Mouse (Mus musculus) adrenal gland, postnatal 10 days (tissue): ENCODE measurements at regions not wholly inside any gene's neighbourhood (a gene's known extent, or its start where the extent isn't known, plus 50 kb on each side); places are given as distances from the start of the nearest gene placed in this dataset.

Experiments used
- DNase-seq: peaks from one replicate; pipeline ENCODE4 v3.0.0; 2021; ENCODE audit warnings: mixed read lengths

- DNase-seq, result no peak
Observed at GRCm38 (mm10) chr9:15420677-15421076, 63.1 kb upstream of the Cep295 start.

- DNase-seq, result no peak
Observed at GRCm38 (mm10) chr9:15421864-15422263, 64.3 kb upstream of the Cep295 start.

- peak; percentile 8 for DNase-seq
Observed at GRCm38 (mm10) chr9:15434279-15434678, 59.0 kb upstream of the Smco4 start.

GRCm38 (mm10) chr9:15439319-15439980 lies 53.8 kb upstream of the Smco4 start:
- DNase-seq, result peak; percentile 16

- no peak for DNase-seq
Observed at GRCm38 (mm10) chr9:15442131-15442530, 51.1 kb upstream of the Smco4 start.
